Mouse (Mus musculus): Measurements from ENCODE around the gene D1Ertd622e. TPM values are rescaled to one million over a fixed set of nuclear protein-coding genes. Genes with fewer than 3 reads are reported as not detected.

The D1Ertd622e gene
- polyA plus RNA-seq, 1 experiment from 2014 or later = 48.0 TPM

- Histone ChIP-seq H3K4me2 (peak overlapping the region; percentile 32), H3K4me3 (replicated peaks) (no peak overlapping the region), H3K4me1 (replicated peaks) (peaks cover 26% of the 10 kb centered on the region), H3K27me3 (no peaks in the 10 kb centered on the region), H3K9me3 (replicated peaks) (no peaks in the 10 kb centered on the region), H3K9ac (no peak overlapping the region), H3K36me3 (replicated peaks) (peaks cover 41% of the 10 kb centered on the region), H3K27ac (replicated peaks) (peak overlapping the region; percentile 57)
- WGBS (ENCODE audit: insufficient replicate concordance) = 26% methylated on average over 11 of the region's 11 CpGs
- ATAC-seq (ENCODE audit: insufficient read depth) = peak; percentile 87
These were observed 29.2 kb downstream of the D1Ertd622e start for GRCm38 (mm10) chr1:97632545-97633256.

GRCm38 (mm10) chr1:97631843-97632470 lies 29.9 kb downstream of the D1Ertd622e start:
- H3K4me1 ChIP-seq (replicated peaks) = peaks cover 26% of the 10 kb centered on the region
- no peak overlapping the region for H3K9ac ChIP-seq
- H3K27me3 ChIP-seq = no peaks in the 10 kb centered on the region
- H3K36me3 ChIP-seq (replicated peaks) = peaks cover 40% of the 10 kb centered on the region
- no peaks in the 10 kb centered on the region for H3K9me3 ChIP-seq (replicated peaks)
- peak overlapping the region; percentile 57; the same call in 1 of the 2 replicates for H3K27ac ChIP-seq (replicated peaks)
- H3K4me2 ChIP-seq = peak overlapping the region; percentile 7; the same call in 1 of the 2 replicates
- 38% methylated on average over 5 of the region's 5 CpGs for WGBS (ENCODE audit: insufficient replicate concordance)
- no peak overlapping the region for H3K4me3 ChIP-seq (replicated peaks)
- ATAC-seq (ENCODE audit: insufficient read depth) = no peak

GRCm38 (mm10) chr1:97630146-97630545 lies 31.7 kb downstream of the D1Ertd622e start:
- WGBS (ENCODE audit: insufficient replicate concordance) = 72% methylated on average over 5 of the region's 5 CpGs

GRCm38 (mm10) chr1:97628859-97629258 lies 33.0 kb downstream of the D1Ertd622e start:
- Histone ChIP-seq H3K4me2 (no peak overlapping the region), H3K9ac (no peak overlapping the region), H3K4me3 (replicated peaks) (no peak overlapping the region), H3K9me3 (replicated peaks) (no peaks in the 10 kb centered on the region), H3K36me3 (replicated peaks) (peaks cover 13% of the 10 kb centered on the region), H3K4me1 (replicated peaks) (peaks cover 20% of the 10 kb centered on the region), H3K27ac (replicated peaks) (no peak overlapping the region), H3K27me3 (no peaks in the 10 kb centered on the region)
- 85% methylated on average over 7 of the region's 7 CpGs for WGBS (ENCODE audit: insufficient replicate concordance)
- ATAC-seq (ENCODE audit: insufficient read depth) = no peak

More at GRCm38 (mm10) chr1:97630146-97630545, 31.7 kb downstream of the D1Ertd622e start:
- H3K9ac ChIP-seq = no peak overlapping the region
- H3K4me1 ChIP-seq (replicated peaks) = peaks cover 26% of the 10 kb centered on the region
- H3K27me3 ChIP-seq = no peaks in the 10 kb centered on the region
- H3K36me3 ChIP-seq (replicated peaks) = peaks cover 26% of the 10 kb centered on the region
- no peak for ATAC-seq (ENCODE audit: insufficient read depth)
- H3K4me3 ChIP-seq (replicated peaks) = no peak overlapping the region
- no peak overlapping the region for H3K4me2 ChIP-seq
- no peaks in the 10 kb centered on the region for H3K9me3 ChIP-seq (replicated peaks)
- no peak overlapping the region for H3K27ac ChIP-seq (replicated peaks)

DNA sequence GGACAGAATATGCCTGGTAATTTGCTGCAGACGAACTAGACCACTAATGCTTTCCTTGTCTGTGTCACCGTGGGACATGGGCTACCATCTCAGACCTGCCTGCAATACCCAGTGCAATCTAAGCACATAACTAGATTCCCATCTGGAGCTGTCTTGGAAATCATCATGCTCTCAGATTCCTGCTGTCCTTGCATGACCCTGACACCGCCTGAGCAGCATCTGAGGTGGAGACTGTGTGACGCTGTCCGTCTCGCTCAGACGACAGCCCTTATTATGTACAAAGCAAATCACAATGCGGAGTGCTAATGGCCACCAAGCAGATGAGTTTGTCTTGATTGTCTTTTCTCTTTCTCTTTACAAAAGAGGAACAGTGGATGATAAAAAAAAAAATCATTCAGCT lies 33.9 kb downstream of the D1Ertd622e start:
- Histone ChIP-seq H3K9ac (no peak overlapping the region), H3K4me2 (no peak overlapping the region), H3K4me1 (replicated peaks) (peaks cover 11% of the 10 kb centered on the region), H3K4me3 (replicated peaks) (no peak overlapping the region), H3K36me3 (replicated peaks) (0 out of 2 replicates have a peak, but pooled peaks cover 7% of the 10 kb centered on the region), H3K9me3 (replicated peaks) (no peaks in the 10 kb centered on the region), H3K27me3 (no peaks in the 10 kb centered on the region), H3K27ac (replicated peaks) (no peak overlapping the region)
- no peak for ATAC-seq (ENCODE audit: insufficient read depth)
- WGBS (ENCODE audit: insufficient replicate concordance) = 90% methylated on average over 8 of the region's 8 CpGs

DNA sequence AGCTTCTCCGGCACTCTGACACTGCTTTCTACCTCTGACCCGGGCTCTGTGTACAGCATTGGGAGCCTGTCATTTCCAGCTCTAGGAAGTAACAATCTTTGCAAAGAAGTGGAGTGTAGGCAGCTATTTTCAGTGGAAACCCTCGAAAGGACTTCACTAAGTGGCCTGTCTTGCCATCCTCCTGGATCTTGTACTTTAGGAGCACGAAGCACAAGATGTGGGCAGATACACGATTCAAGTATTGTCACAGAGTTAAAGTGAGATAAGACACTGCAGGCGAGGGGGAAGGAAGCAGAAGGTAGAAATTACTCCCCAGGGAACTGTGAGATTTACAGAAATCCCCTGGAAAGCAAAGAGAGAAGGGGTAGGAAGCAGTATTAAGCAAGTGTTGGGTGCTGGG lies 36.4 kb downstream of the D1Ertd622e start:
- Histone ChIP-seq H3K9ac (no peak overlapping the region), H3K9me3 (replicated peaks) (no peaks in the 10 kb centered on the region), H3K4me1 (replicated peaks) (no peaks in the 10 kb centered on the region), H3K4me2 (no peak overlapping the region), H3K27me3 (no peaks in the 10 kb centered on the region), H3K27ac (replicated peaks) (no peak overlapping the region), H3K4me3 (replicated peaks) (no peak overlapping the region), H3K36me3 (replicated peaks) (peaks cover 7% of the 10 kb centered on the region; the same call in 1 of the 2 replicates)
- 48% methylated on average over 6 of the region's 6 CpGs for WGBS (ENCODE audit: insufficient replicate concordance)
- no peak for ATAC-seq (ENCODE audit: insufficient read depth)

GRCm38 (mm10) chr1:97624386-97624785 lies 37.5 kb downstream of the D1Ertd622e start:
- Histone ChIP-seq H3K9ac (no peak overlapping the region), H3K9me3 (replicated peaks) (no peaks in the 10 kb centered on the region), H3K27ac (replicated peaks) (no peak overlapping the region), H3K4me2 (no peak overlapping the region), H3K36me3 (replicated peaks) (peaks cover 7% of the 10 kb centered on the region; the same call in 1 of the 2 replicates), H3K4me1 (replicated peaks) (no peaks in the 10 kb centered on the region), H3K4me3 (replicated peaks) (no peak overlapping the region), H3K27me3 (no peaks in the 10 kb centered on the region)
- 58% methylated on average over 2 of the region's 2 CpGs for WGBS (ENCODE audit: insufficient replicate concordance)
- ATAC-seq (ENCODE audit: insufficient read depth) = no peak

DNA sequence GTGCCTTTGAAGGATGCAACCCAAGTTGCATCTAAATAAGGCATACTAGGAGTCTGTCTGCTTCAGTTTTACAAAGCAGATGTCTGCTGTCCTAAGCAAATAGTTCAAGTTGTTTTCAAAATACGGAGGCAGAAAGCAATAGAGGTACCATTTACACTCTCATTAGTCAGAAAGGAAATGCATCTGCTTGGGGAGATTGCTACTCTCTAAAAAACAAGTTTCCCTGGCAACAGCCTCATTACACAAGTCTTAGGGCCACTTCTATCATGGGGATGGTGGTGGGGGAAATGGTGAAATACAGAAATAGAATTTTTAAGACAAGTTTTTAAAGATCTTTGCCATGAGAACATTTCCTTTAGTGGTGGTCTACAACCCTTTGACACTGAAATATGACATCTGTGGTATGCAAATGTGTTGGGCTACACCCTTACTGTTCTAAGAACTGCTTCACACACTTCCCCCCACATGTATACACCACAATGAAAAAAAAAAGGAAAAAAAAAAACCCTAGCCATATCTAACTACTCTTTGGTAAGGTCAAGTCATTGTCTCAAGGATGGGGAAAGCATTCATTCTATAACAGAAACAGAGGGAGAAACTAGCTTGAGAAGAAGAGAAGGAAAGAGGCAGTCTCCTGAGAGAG lies 38.5 kb downstream of the D1Ertd622e start:
- H3K4me3 ChIP-seq (replicated peaks) = no peak overlapping the region
- no peaks in the 10 kb centered on the region for H3K4me1 ChIP-seq (replicated peaks)
- WGBS (ENCODE audit: insufficient replicate concordance) = 30% methylated on average over 1 of the region's 1 CpGs
- H3K27me3 ChIP-seq = no peaks in the 10 kb centered on the region
- H3K27ac ChIP-seq (replicated peaks) = no peak overlapping the region
- ATAC-seq (ENCODE audit: insufficient read depth) = no peak
- no peak overlapping the region for H3K9ac ChIP-seq
- H3K9me3 ChIP-seq (replicated peaks) = no peaks in the 10 kb centered on the region
- H3K36me3 ChIP-seq (replicated peaks) = peaks cover 7% of the 10 kb centered on the region; the same call in 1 of the 2 replicates
- H3K4me2 ChIP-seq = no peak overlapping the region

DNA sequence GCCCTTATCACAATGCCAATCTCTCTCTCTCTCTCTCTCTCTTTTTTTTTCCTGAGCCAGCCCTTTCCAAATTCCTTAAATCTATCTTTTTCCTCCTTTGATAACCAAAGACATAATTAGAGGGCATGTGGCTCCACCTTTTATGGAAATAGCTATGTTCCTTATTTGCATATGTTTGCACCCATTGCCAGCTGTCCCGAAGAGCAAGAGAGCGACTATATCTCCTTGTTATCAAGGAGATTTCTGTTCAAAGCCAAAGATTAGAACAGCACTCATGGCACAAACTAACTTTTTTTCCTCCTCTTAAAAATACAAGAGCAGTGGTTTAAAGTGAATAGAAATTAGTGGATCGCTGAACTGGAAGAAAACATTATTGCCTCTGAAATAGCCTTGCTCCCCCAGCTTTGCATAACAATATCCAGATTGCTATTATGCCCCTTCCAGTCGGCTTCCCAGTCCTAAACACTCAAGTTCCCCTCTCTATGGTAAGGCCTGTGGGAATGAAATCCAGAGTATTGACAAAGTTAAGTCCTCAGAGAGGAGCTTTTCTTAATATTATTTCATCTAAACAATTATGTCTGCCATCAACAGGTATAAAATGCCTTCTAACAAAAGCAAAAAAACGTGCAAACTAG lies 39.2 kb downstream of the D1Ertd622e start:
- no peaks in the 10 kb centered on the region for H3K27me3 ChIP-seq
- WGBS (ENCODE audit: insufficient replicate concordance) = 37% methylated on average over 5 of the region's 5 CpGs
- H3K4me1 ChIP-seq (replicated peaks) = no peaks in the 10 kb centered on the region
- no peak overlapping the region for H3K4me2 ChIP-seq
- H3K27ac ChIP-seq (replicated peaks) = no peak overlapping the region
- peaks cover 7% of the 10 kb centered on the region; the same call in 1 of the 2 replicates for H3K36me3 ChIP-seq (replicated peaks)
- H3K9me3 ChIP-seq (replicated peaks) = no peaks in the 10 kb centered on the region
- no peak overlapping the region for H3K4me3 ChIP-seq (replicated peaks)
- no peak for ATAC-seq (ENCODE audit: insufficient read depth)
- H3K9ac ChIP-seq = no peak overlapping the region

GRCm38 (mm10) chr1:97619621-97620320 lies 42.1 kb downstream of the D1Ertd622e start:
- Histone ChIP-seq H3K4me3 (replicated peaks) (no peak overlapping the region), H3K9ac (no peak overlapping the region), H3K36me3 (replicated peaks) (no peaks in the 10 kb centered on the region; the same call in 1 of the 2 replicates), H3K9me3 (replicated peaks) (no peaks in the 10 kb centered on the region), H3K4me1 (replicated peaks) (no peaks in the 10 kb centered on the region), H3K27me3 (no peaks in the 10 kb centered on the region), H3K4me2 (no peak overlapping the region), H3K27ac (replicated peaks) (no peak overlapping the region)
- ATAC-seq (ENCODE audit: insufficient read depth) = no peak
- 80% methylated on average over 8 of the region's 8 CpGs for WGBS (ENCODE audit: insufficient replicate concordance)
